Mouse (Mus musculus): ENCODE measurements around the gene Rad23a. TPM values are rescaled to one million over a fixed set of nuclear protein-coding genes. Genes with fewer than 3 reads are reported as not detected.

The Rad23a gene
- total RNA-seq (2021), result 10 to 100 TPM; 78.9 to 79.8 TPM
- long read RNA-seq, experiment 1, transcript Rad23a-201 (9 exons, 2,074 nt), result minor isoform, 48 of 142 reads
- long read RNA-seq, experiment 1, transcript Rad23a-202 (9 exons, 1,842 nt), result major isoform, 53 of 142 reads
- long read RNA-seq, experiment 1, partial matches to known transcripts, result 12 of 142 reads
- long read RNA-seq, experiment 1, other reads (novel, unspliced or antisense), result 28 of 142 reads
- long read RNA-seq, experiment 2, transcript Rad23a-201 (9 exons, 2,074 nt), result major isoform, 44 of 91 reads
- long read RNA-seq, experiment 2, transcript Rad23a-202 (9 exons, 1,842 nt), result minor isoform, 31 of 91 reads
- long read RNA-seq, experiment 2, partial matches to known transcripts, result 9 of 91 reads
- long read RNA-seq, experiment 2, other reads (novel, unspliced or antisense), result 7 of 91 reads

- peak; percentile 89 to 94 for DNase-seq (ENCODE audit: low spot score in 2 of 2)
Observed at GRCm38 (mm10) chr8:84840248-84840999, at the start of gene Rad23a. Rad23a (minus strand) TSS chr8:84840665.

GRCm38 (mm10) chr8:84889141-84889540, 48.7 kb upstream of the Rad23a start:
- no peak for DNase-seq (ENCODE audit: low spot score in 2 of 2)

- no peak for DNase-seq (ENCODE audit: low spot score in 2 of 2)
Observed at GRCm38 (mm10) chr8:84888280-84888679, 47.8 kb upstream of the Rad23a start.

- DNase-seq (ENCODE audit: low spot score in 2 of 2), result no peak
Observed at GRCm38 (mm10) chr8:84884728-84885127, 44.3 kb upstream of the Rad23a start.

- no peak for DNase-seq (ENCODE audit: low spot score in 2 of 2)
Observed at GRCm38 (mm10) chr8:84878915-84879314, 38.5 kb upstream of the Rad23a start.

GRCm38 (mm10) chr8:84877297-84878035, 37.0 kb upstream of the Rad23a start:
- DNase-seq (ENCODE audit: low spot score in 2 of 2), result no peak

GRCm38 (mm10) chr8:84874339-84874738, 33.9 kb upstream of the Rad23a start:
- no peak for DNase-seq (ENCODE audit: low spot score in 2 of 2)

GRCm38 (mm10) chr8:84873016-84873415, 32.6 kb upstream of the Rad23a start:
- DNase-seq (ENCODE audit: low spot score in 2 of 2), result no peak

GRCm38 (mm10) chr8:84872309-84872965, 32.0 kb upstream of the Rad23a start:
- DNase-seq (ENCODE audit: low spot score in 2 of 2), result no peak

GRCm38 (mm10) chr8:84871376-84872308, 31.2 kb upstream of the Rad23a start, which contains the start of gene Syce2:
Syce2 (plus strand) TSS chr8:84872111.
- peak; percentile 48 to 49 for DNase-seq (ENCODE audit: low spot score in 2 of 2)

- DNase-seq (ENCODE audit: low spot score in 2 of 2), result peak; percentile 93 to 94
Observed at GRCm38 (mm10) chr8:84856864-84857441, 16.5 kb upstream of the Rad23a start, which contains the start of gene Farsa. Farsa (plus strand) TSS chr8:84856989.

- DNase-seq (ENCODE audit: low spot score in 2 of 2), result no peak
Observed at GRCm38 (mm10) chr8:84856434-84856833, 16.0 kb upstream of the Rad23a start.

GRCm38 (mm10) chr8:84847684-84848435, 7.4 kb upstream of the Rad23a start:
- DNase-seq (ENCODE audit: low spot score in 2 of 2), result no peak

GRCm38 (mm10) chr8:84846722-84847572, 6.5 kb upstream of the Rad23a start, which contains the start of gene Calr:
Calr (minus strand) TSS chr8:84846934.
- peak; percentile 99 for DNase-seq (ENCODE audit: low spot score in 2 of 2)

GRCm38 (mm10) chr8:84846094-84846721, 5.7 kb upstream of the Rad23a start:
- no peak for DNase-seq (ENCODE audit: low spot score in 2 of 2)

- DNase-seq (ENCODE audit: low spot score in 2 of 2), result no peak
Observed at GRCm38 (mm10) chr8:84845355-84846093, 5.1 kb upstream of the Rad23a start.

Data from left cerebral cortex, adult 18-20 months (tissue).